20 mouse cellular contexts compared by ENCODE assay signal in genomic region chr2:27634018-27634417, GRCm38 (mm10). TPM values are rescaled to one million over a fixed set of nuclear protein-coding genes. Genes with fewer than 3 reads are reported as not detected.
DNase-seq lines count a peak whose midpoint lies in the region; ATAC-seq lines count a peak whose summit lies in the region.
"Had no signal": no experiment of that assay in that cellular context is flagged by ENCODE, and none has a peak within 500 bp of the region (broad histone marks: within the 10 kb centered on the region; RNA-seq: fewer than 3 reads in every experiment).

No protein-coding gene starts in this region.

- no peaks in the 10 kb centered on the region for H3K9me3 ChIP-seq in kidney, embryonic 14.5 days (ENCODE audit: control insufficient read depth, low read length)
- H3K9me3 ChIP-seq in embryonic facial prominence, embryonic 10.5 days = no peaks in the 10 kb centered on the region
- H3K9me3 ChIP-seq in limb, embryonic 13.5 days = no peaks in the 10 kb centered on the region
- H3K9me3 ChIP-seq: embryonic facial prominence, embryonic 15.5 days; stomach, embryonic 15.5 days had no signal

- no peak overlapping the region for H3K27ac ChIP-seq in kidney, embryonic 14.5 days (ENCODE audit: low read depth, low read length)
- H3K27ac ChIP-seq in embryonic facial prominence, embryonic 10.5 days (replicated peaks) = peak overlapping the region; percentile 49; the same call in 1 of the 2 replicates
- no peak overlapping the region; the same call in 1 of the 2 replicates for H3K27ac ChIP-seq in limb, embryonic 13.5 days
- H3K27ac ChIP-seq: embryonic facial prominence, embryonic 15.5 days; liver, embryonic 14.5 days; stomach, embryonic 15.5 days had no signal

- no peak for DNase-seq in kidney, adult 11 months
- DNase-seq in embryo, embryonic 10.5 days (ENCODE audit: low spot score) = peak; percentile 60
- peak; percentile 20 for DNase-seq in embryonic facial prominence, embryonic 10.5 days (ENCODE audit: low spot score)
- no peak for DNase-seq in adrenal gland, adult 2 months
- no peak for DNase-seq in layer of hippocampus, postnatal 36 days
- DNase-seq: cerebellum, adult 8-10 months; gastrocnemius, postnatal 10 days; heart, adult 18-20 months; kidney, postnatal 14 days; lung, postnatal 10 days; midbrain, embryonic 14.5 days; right cerebral cortex, postnatal 25 days; thymus, adult 18-20 months; thymus, postnatal 4 days had no signal

- H3K9ac ChIP-seq in kidney, embryonic 14.5 days (ENCODE audit: low read depth, low read length) = no peak overlapping the region
- no peak overlapping the region for H3K9ac ChIP-seq in limb, embryonic 13.5 days
- H3K9ac ChIP-seq: embryonic facial prominence, embryonic 15.5 days; liver, embryonic 14.5 days; stomach, embryonic 15.5 days had no signal

- H3K36me3 ChIP-seq in kidney, embryonic 14.5 days (ENCODE audit: control insufficient read depth, insufficient read depth, low read length) = no peaks in the 10 kb centered on the region
- H3K36me3 ChIP-seq in embryonic facial prominence, embryonic 10.5 days (replicated peaks) = no peaks in the 10 kb centered on the region
- H3K36me3 ChIP-seq in limb, embryonic 13.5 days = no peaks in the 10 kb centered on the region
- H3K36me3 ChIP-seq: embryonic facial prominence, embryonic 15.5 days; stomach, embryonic 15.5 days had no signal

- no peak overlapping the region for H3K4me3 ChIP-seq in kidney, embryonic 14.5 days (ENCODE audit: low read length)
- H3K4me3 ChIP-seq in embryonic facial prominence, embryonic 10.5 days = no peak overlapping the region
- H3K4me3 ChIP-seq in limb, embryonic 13.5 days = no peak overlapping the region
- H3K4me3 ChIP-seq: embryonic facial prominence, embryonic 15.5 days; myocyte; stomach, embryonic 15.5 days had no signal

- no peak overlapping the region for H3K4me2 ChIP-seq in kidney, embryonic 14.5 days (replicated peaks; ENCODE audit: low read depth, low read length)
- no peak overlapping the region for H3K4me2 ChIP-seq in limb, embryonic 13.5 days (replicated peaks)
- H3K4me2 ChIP-seq: embryonic facial prominence, embryonic 15.5 days; stomach, embryonic 15.5 days had no signal

- peaks cover 18% of the 10 kb centered on the region for H3K4me1 ChIP-seq in kidney, embryonic 14.5 days (ENCODE audit: control insufficient read depth, insufficient read depth, low read length)
- H3K4me1 ChIP-seq in embryonic facial prominence, embryonic 10.5 days = peaks cover 25% of the 10 kb centered on the region
- H3K4me1 ChIP-seq in limb, embryonic 13.5 days = peaks cover 25% of the 10 kb centered on the region
- H3K4me1 ChIP-seq: stomach, embryonic 15.5 days had no signal

- H3K27me3 ChIP-seq in kidney, embryonic 14.5 days (ENCODE audit: control insufficient read depth, insufficient read depth, low read length) = 0 out of 2 replicates have a peak, but pooled peaks cover 3% of the 10 kb centered on the region
- peaks cover 22% of the 10 kb centered on the region for H3K27me3 ChIP-seq in embryonic facial prominence, embryonic 10.5 days (replicated peaks; ENCODE audit: low read depth, poor library complexity, severe bottlenecking)
- H3K27me3 ChIP-seq in limb, embryonic 13.5 days = no peaks in the 10 kb centered on the region
- H3K27me3 ChIP-seq: embryonic facial prominence, embryonic 15.5 days; stomach, embryonic 15.5 days had no signal

- 0% methylated on average over 1 of the region's 1 CpGs for WGBS in kidney, embryonic 14.5 days
- WGBS in embryonic facial prominence, embryonic 10.5 days = 54% methylated on average over 1 of the region's 1 CpGs
- 21% methylated on average over 1 of the region's 1 CpGs for WGBS in limb, embryonic 13.5 days

- peak; percentile 75 for ATAC-seq in kidney, embryonic 14.5 days (ENCODE audit: low FRiP score, low TSS enrichment)
- ATAC-seq in limb, embryonic 13.5 days (ENCODE audit: low FRiP score, low read depth) = peak; percentile 36; the same call in 1 of the 2 replicates

RNA-seq across cellular contexts. Expression of gene Rxra, which starts 42.2 kb away (rescaled TPM):
- polyA plus RNA-seq in kidney, embryonic 14.5 days (2014; fragmentation: Nextera tagmentation; extraction: Ambion mirVana) = 5.9 and 6.2 TPM in 2 replicates
- 8.8 and 9.3 TPM in 2 replicates for polyA plus RNA-seq in embryonic facial prominence, embryonic 10.5 days (2016; fragmentation: Nextera tagmentation; extraction: Ambion mirVana)
- polyA plus RNA-seq in limb, embryonic 13.5 days (2015; fragmentation: Nextera tagmentation; extraction: Ambion mirVana) = 17.1 and 17.6 TPM in 2 replicates
- 10 to 100 TPM; 59.4 to 71.6 TPM for total RNA-seq in adrenal gland, adult 2 months (2021)
- polyA plus RNA-seq in adrenal gland, adult 2 months (2012; rRNA removed) = 84.5 and 90.5 TPM in 2 replicates
- 10 to 100 TPM; 25.1 to 27.9 TPM for total RNA-seq in layer of hippocampus, postnatal 36 days (2021)

Comparison
In these comparisons a context has a peak if more than half of its experiments do, and no peak if none do; other contexts are left out.
1. DNase-seq: peak in embryo, embryonic 10.5 days (single experiment) and embryonic facial prominence, embryonic 10.5 days (single experiment); none in kidney, adult 11 months (single experiment), adrenal gland, adult 2 months (single experiment) and layer of hippocampus, postnatal 36 days (0 of 2).